Mouse (Mus musculus) spleen, adult 18-20 months (tissue): ENCODE measurements around the gene 9530068E07Rik.
A peak's percentile ranks its signal among the peaks of the same experiment; 100 is the strongest.
"Not testable (repeated sequence)": the region's sequence is repeated elsewhere in the genome, so short reads cannot be mapped to it uniquely, and the experiment has no call there.

Source experiments
- DNase-seq, 2 experiments: peaks; one replicate each; pipeline ENCODE4 v3.0.0; 2022; ENCODE audit warnings: mixed read lengths in 2 of 2

Gene 9530068E07Rik

GRCm38 (mm10) chr11:52374340-52374739, 21.9 kb upstream of the 9530068E07Rik start:
- DNase-seq = peak; percentile 37 to 48

- DNase-seq = no peak
Measured at GRCm38 (mm10) chr11:52377579-52377978, 18.6 kb upstream of the 9530068E07Rik start.

DNA sequence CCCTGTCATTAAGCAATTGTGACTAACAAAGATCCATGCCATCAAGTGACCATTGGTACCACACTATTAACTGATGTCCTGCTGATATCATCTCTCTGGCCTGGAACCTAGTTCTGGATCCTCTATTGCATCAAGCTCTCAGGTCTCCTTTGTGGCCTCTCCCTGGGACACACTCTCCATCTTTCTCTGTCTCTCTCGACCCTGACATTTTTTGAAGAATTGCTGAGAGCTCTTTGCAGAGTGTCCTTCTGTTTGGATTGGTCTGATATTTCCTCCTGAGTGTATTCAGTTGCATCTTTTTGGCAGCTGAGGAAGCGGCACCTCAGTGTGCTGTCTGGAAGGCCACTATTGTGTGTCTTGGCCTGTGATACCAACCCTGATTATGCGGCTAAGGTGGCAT, 17.0 kb upstream of the 9530068E07Rik start:
- DNase-seq = no peak

DNA sequence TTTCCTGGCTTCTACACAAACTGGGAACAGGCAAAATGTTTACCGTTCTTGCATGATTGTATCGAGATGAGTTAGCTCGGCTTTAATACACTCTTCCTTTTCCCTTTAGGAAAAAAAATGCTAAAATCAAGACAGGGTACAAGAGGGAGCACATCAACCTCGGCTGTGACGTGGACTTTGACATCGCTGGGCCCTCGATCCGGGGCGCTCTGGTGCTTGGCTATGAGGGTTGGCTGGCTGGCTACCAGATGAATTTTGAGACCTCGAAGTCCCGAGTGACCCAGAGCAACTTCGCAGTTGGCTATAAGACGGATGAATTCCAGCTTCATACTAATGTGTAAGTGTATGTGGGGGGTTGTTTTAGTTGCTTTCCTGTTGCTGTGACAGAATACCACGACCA, 12.5 kb upstream of the 9530068E07Rik start:
- DNase-seq = no peak

GRCm38 (mm10) chr11:52384667-52385066, 11.6 kb upstream of the 9530068E07Rik start:
- no peak for DNase-seq

GRCm38 (mm10) chr11:52386892-52387291, 9.3 kb upstream of the 9530068E07Rik start:
- no peak for DNase-seq

GRCm38 (mm10) chr11:52388150-52388549, 8.1 kb upstream of the 9530068E07Rik start:
- DNase-seq = no peak

DNA sequence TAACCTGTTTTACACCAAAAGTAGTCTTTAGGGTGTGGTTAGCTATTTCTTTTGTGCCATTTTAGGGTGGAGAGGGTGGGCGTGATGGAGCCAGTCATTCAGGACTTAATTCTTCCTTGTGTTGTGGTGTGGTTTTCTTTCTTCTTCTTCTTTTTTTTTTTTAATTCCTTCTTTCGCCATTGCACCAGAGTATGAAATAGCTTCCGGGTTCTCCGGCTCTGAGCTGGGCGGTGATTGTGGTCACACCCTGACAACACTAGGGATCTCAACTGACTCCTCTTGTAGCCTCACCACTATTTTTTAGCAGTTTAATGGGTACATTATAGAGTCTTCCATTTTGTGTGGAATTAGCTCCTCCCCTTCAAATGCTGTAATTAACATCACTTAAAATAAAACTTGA, 7.2 kb upstream of the 9530068E07Rik start:
- not testable (repeated sequence) for DNase-seq

GRCm38 (mm10) chr11:52389933-52390332, 6.3 kb upstream of the 9530068E07Rik start:
- DNase-seq = no peak

DNA sequence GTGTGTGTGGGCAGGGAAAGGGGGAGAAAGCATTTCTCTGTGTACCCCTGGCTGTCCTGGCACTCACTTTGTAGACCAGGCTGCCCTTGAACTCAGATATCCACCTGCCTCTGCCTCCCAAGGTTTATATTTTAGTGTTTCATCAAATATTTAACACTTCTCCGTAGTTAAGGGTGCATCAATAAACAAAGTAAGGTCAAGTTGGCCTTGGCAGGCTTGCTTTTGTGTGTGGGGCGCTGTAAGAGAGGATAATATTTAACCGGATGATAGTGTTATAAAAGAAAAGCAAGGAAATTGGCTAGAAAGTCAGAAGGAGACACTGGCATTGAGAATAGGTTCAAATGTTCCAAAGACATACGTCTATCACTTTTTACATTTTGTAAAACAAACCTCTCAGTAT, 1.7 kb upstream of the 9530068E07Rik start:
- DNase-seq = no peak

GRCm38 (mm10) chr11:52395343-52395742, 885 bp upstream of the 9530068E07Rik start:
- DNase-seq = no peak

- no peak for DNase-seq
Measured at GRCm38 (mm10) chr11:52396597-52397188, 465 bp downstream of the 9530068E07Rik start.

GRCm38 (mm10) chr11:52397385-52397987, 1.3 kb downstream of the 9530068E07Rik start:
- DNase-seq = no peak

DNA sequence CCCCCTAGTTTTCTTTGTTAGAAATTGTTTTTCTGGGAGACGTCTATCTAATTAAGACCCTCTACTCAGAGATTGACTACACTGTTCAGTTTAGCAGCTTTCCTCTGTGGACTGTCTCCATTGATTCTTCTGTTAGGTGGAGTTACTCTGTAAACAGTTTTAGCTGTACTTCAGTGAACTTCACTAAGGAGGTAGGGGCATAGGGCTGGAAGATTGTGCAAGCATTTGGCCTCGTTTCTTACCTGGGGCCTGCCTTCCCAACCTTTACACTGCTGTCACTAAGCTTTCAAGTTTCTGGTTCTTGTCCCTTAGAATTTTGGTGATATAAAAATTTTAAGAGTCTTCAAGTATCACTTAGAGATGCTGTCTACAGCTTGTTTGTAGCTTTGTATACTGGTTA, 5.2 kb downstream of the 9530068E07Rik start:
- no peak for DNase-seq

- DNase-seq = no peak
Measured at GRCm38 (mm10) chr11:52402566-52402965, 6.3 kb downstream of the 9530068E07Rik start.

- DNase-seq = no peak
Measured at GRCm38 (mm10) chr11:52404209-52404608, 8.0 kb downstream of the 9530068E07Rik start.

- DNase-seq = no peak
Measured at GRCm38 (mm10) chr11:52405196-52405688, 9.0 kb downstream of the 9530068E07Rik start.

- no peak for DNase-seq
Measured at GRCm38 (mm10) chr11:52409316-52409715, 13.1 kb downstream of the 9530068E07Rik start.

- DNase-seq = no peak
Measured at GRCm38 (mm10) chr11:52418358-52418757, 22.1 kb downstream of the 9530068E07Rik start.

- no peak for DNase-seq
Measured at GRCm38 (mm10) chr11:52419246-52419645, 23.0 kb downstream of the 9530068E07Rik start.

DNA sequence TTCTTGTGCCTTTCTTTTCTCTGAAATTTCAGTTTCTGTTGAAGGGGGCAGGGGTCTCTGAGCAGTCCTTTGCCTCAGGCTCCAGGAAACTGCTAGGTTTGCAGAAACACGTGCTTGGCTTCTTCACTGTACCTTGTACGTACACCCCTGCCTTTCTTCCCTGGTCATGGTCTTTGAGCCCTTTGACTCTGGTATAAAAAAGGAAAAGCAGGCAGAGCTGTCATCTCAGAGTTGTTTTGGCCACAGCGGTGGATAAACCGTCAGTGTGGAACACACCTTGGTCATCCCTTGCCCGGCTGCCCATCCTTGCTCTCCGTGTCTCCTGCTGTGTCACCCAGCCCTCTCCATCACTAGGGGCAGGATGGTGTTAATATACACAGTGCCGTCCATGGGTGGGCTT, 23.6 kb downstream of the 9530068E07Rik start:
- no peak for DNase-seq

- DNase-seq = no peak
Measured at GRCm38 (mm10) chr11:52420296-52421052, 24.2 kb downstream of the 9530068E07Rik start.

GRCm38 (mm10) chr11:52421053-52421778, 25.0 kb downstream of the 9530068E07Rik start:
- DNase-seq = peak in 1 of 2 experiments; percentile 46
